Mouse (Mus musculus) cerebellum, adult 18-20 months (tissue): Measurements from ENCODE around the gene Fam83g.

ENCODE experiments used
- DNase-seq, 2 experiments: peaks; one replicate each; pipeline ENCODE4 v3.0.0; 2021

The Fam83g gene

GRCm38 (mm10) chr11:61652686-61653447, 31.0 kb upstream of the Fam83g start, which contains the start of gene Grap:
Gene Grap, plus strand, starts transcription at chr11:61653265.
- DNase-seq: no peak

GRCm38 (mm10) chr11:61653568-61653967, 30.3 kb upstream of the Fam83g start:
- no peak for DNase-seq

- no peak for DNase-seq
These were observed 29.0 kb upstream of the Fam83g start for GRCm38 (mm10) chr11:61654786-61655311.

GRCm38 (mm10) chr11:61655649-61656048, 28.2 kb upstream of the Fam83g start:
- DNase-seq: no peak

- DNase-seq: no peak
These were observed 27.6 kb upstream of the Fam83g start for GRCm38 (mm10) chr11:61656148-61656850.

GRCm38 (mm10) chr11:61657432-61657831, 26.5 kb upstream of the Fam83g start:
- DNase-seq: no peak

- peak in 1 of 2 experiments; percentile 28 for DNase-seq
These were observed 25.4 kb upstream of the Fam83g start for GRCm38 (mm10) chr11:61658360-61658922.

- DNase-seq: peak; percentile 67 to 75
These were observed 24.7 kb upstream of the Fam83g start for GRCm38 (mm10) chr11:61659011-61659858.

GRCm38 (mm10) chr11:61660001-61660400, 23.9 kb upstream of the Fam83g start:
- peak; percentile 54 to 64 for DNase-seq

GRCm38 (mm10) chr11:61660806-61661392, 23.0 kb upstream of the Fam83g start:
- peak in 1 of 2 experiments; percentile 23 for DNase-seq

GRCm38 (mm10) chr11:61662189-61662588, 21.7 kb upstream of the Fam83g start:
- no peak for DNase-seq

- no peak for DNase-seq
These were observed 18.5 kb upstream of the Fam83g start for GRCm38 (mm10) chr11:61665401-61665800.

GRCm38 (mm10) chr11:61665991-61666799, 17.7 kb upstream of the Fam83g start:
- peak; percentile 66 to 70 for DNase-seq

GRCm38 (mm10) chr11:61667248-61667647, 16.6 kb upstream of the Fam83g start:
- no peak for DNase-seq

GRCm38 (mm10) chr11:61667782-61668181, 16.1 kb upstream of the Fam83g start:
- no peak for DNase-seq

- DNase-seq: no peak
These were observed 14.1 kb upstream of the Fam83g start for GRCm38 (mm10) chr11:61669492-61670490.

GRCm38 (mm10) chr11:61671781-61672383, 12.0 kb upstream of the Fam83g start:
- DNase-seq: no peak

- DNase-seq: peak; percentile 64 to 70
These were observed 10.2 kb upstream of the Fam83g start for GRCm38 (mm10) chr11:61673686-61674085.

- no peak for DNase-seq
These were observed 9.6 kb upstream of the Fam83g start for GRCm38 (mm10) chr11:61674151-61674838.
